Comparison of ENCODE assay signal across 14 mouse cellular contexts in the genomic region with DNA sequence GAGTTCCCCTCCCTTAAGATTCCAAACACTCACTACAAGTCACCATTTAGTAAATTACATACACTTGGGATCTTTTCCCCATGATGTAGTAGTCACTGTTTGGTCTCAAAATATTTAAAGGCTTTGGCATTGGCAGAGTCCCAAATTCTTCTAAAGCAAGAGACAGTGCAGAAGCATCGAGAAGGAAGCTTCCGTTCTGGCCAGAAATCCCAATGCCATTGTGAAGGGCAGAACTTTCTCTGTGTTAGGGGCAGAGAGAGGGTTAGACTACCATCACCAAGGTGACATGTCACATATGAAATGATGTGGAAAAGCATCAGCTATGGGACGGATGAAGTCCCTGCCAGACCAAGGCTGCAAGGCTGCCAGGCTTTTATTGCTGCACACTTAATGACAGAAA.
"Had no signal": no experiment of that assay in that cellular context is flagged by ENCODE, and none has a peak within 500 bp of the region (broad histone marks: within the 10 kb centered on the region; RNA-seq: fewer than 3 reads in every experiment).

No protein-coding gene starts in this region.

- H3K9me3 ChIP-seq: limb, embryonic 12.5 days; liver, embryonic 13.5 days; midbrain, embryonic 12.5 days; neural tube, embryonic 13.5 days had no signal

- H3K9ac ChIP-seq: limb, embryonic 12.5 days; liver, embryonic 13.5 days; liver, postnatal 0 days; midbrain, embryonic 12.5 days; neural tube, embryonic 13.5 days had no signal

- H3K27ac ChIP-seq: limb, embryonic 12.5 days; liver, embryonic 13.5 days; macrophage; midbrain, embryonic 12.5 days; neural tube, embryonic 13.5 days had no signal

- H3K4me3 ChIP-seq: limb, embryonic 12.5 days; liver, embryonic 13.5 days; megakaryocyte, embryonic 14.5 days; midbrain, embryonic 12.5 days; neural tube, embryonic 13.5 days had no signal

- H3K27me3 ChIP-seq: limb, embryonic 12.5 days; liver, embryonic 13.5 days; megakaryocyte, embryonic 14.5 days; midbrain, embryonic 12.5 days; neural tube, embryonic 13.5 days had no signal

- H3K4me2 ChIP-seq: limb, embryonic 12.5 days; liver, embryonic 13.5 days; midbrain, embryonic 12.5 days; neural tube, embryonic 13.5 days had no signal

- ATAC-seq: midbrain, embryonic 16.5 days had no signal

- H3K4me1 ChIP-seq: liver, embryonic 13.5 days; megakaryocyte, embryonic 14.5 days; midbrain, embryonic 12.5 days; neural tube, embryonic 13.5 days had no signal

- DNase-seq: kidney, adult 2 months; kidney, postnatal 25 days; liver; liver, embryonic 13.5 days; right cerebral cortex, adult 18-20 months; right cerebral cortex, postnatal 25 days; thymus, postnatal 36 days had no signal
